In genomic region chr4:133345702-133346101, GRCm38 (mm10) we compare ENCODE assay signal across 13 mouse cellular contexts. TPM values are rescaled to one million over a fixed set of nuclear protein-coding genes. Genes with fewer than 3 reads are reported as not detected.
A peak's percentile ranks its signal among the peaks of the same experiment; 100 is the strongest.
DNase-seq lines count a peak whose midpoint lies in the region; ATAC-seq and TF ChIP-seq lines count a peak whose summit lies in the region.
"Had no signal": no experiment of that assay in that cellular context is flagged by ENCODE, and none has a peak within 500 bp of the region (broad histone marks: within the 10 kb centered on the region; RNA-seq: fewer than 3 reads in every experiment).

No protein-coding gene starts in this region.

- no peaks in the 10 kb centered on the region for H3K27me3 ChIP-seq in heart, adult 2 months (ENCODE audit: control insufficient read depth, insufficient read depth, low read length)
- peaks cover 3% of the 10 kb centered on the region; the same call in 1 of the 2 replicates for H3K27me3 ChIP-seq in liver, postnatal 0 days (ENCODE audit: insufficient read depth, low read length)
- H3K27me3 ChIP-seq in liver, embryonic 11.5 days (replicated peaks; ENCODE audit: control insufficient read depth, insufficient read depth, low read length): no peaks in the 10 kb centered on the region; the same call in 1 of the 2 replicates
- H3K27me3 ChIP-seq in splenic B cell, adult 2 months (ENCODE audit: control insufficient read depth, insufficient read depth, low read length, poor library complexity, severe bottlenecking): no peaks in the 10 kb centered on the region

- H3K4me2 ChIP-seq in liver, postnatal 0 days (ENCODE audit: low read depth, low read length): no peak overlapping the region
- H3K4me2 ChIP-seq in liver, embryonic 11.5 days: no peak overlapping the region
- H3K4me2 ChIP-seq: hindbrain, embryonic 12.5 days had no signal

- H3K79me2 ChIP-seq in heart, adult 2 months (replicated peaks; ENCODE audit: control insufficient read depth, insufficient read depth, low read length): no peaks in the 10 kb centered on the region

- no peak for ATAC-seq in liver, postnatal 0 days
- no peak for ATAC-seq in liver, embryonic 11.5 days (replicated peaks; ENCODE audit: low FRiP score)

- H3K9ac ChIP-seq in heart, adult 2 months (ENCODE audit: low read depth, low read length): no peak overlapping the region
- no peak overlapping the region for H3K9ac ChIP-seq in liver, postnatal 0 days (replicated peaks)
- H3K9ac ChIP-seq in liver, embryonic 11.5 days (ENCODE audit: low read depth, low read length): no peak overlapping the region
- H3K9ac ChIP-seq: hindbrain, embryonic 12.5 days had no signal

- no peaks in the 10 kb centered on the region for H3K4me1 ChIP-seq in heart, adult 2 months (ENCODE audit: control insufficient read depth, insufficient read depth, low read length)
- H3K4me1 ChIP-seq in liver, postnatal 0 days (ENCODE audit: insufficient read depth): no peaks in the 10 kb centered on the region
- no peaks in the 10 kb centered on the region for H3K4me1 ChIP-seq in liver, embryonic 11.5 days (replicated peaks; ENCODE audit: control insufficient read depth, insufficient read depth, low read length)
- H3K4me1 ChIP-seq: heart, embryonic 10.5 days; hindbrain, embryonic 12.5 days; midbrain, embryonic 10.5 days had no signal

- peak; percentile 21; the same call in 1 of the 2 replicates for TF ChIP-seq CTCF in heart, adult 2 months (IDR thresholded peaks at IDR 0.05)
- TF ChIP-seq CTCF in liver, postnatal 0 days (IDR thresholded peaks at IDR 0.05; ENCODE audit: low read depth): peak; percentile 61

- WGBS in heart, adult 2 months: 85% methylated on average over 6 of the region's 6 CpGs
- 80% methylated on average over 6 of the region's 6 CpGs for WGBS in liver, postnatal 0 days (ENCODE audit: insufficient replicate concordance)
- WGBS in liver, embryonic 11.5 days: 80% methylated on average over 6 of the region's 6 CpGs

- DNase-seq in heart, adult 2 months: no peak
- no peak for DNase-seq in heart, adult 8-10 months (ENCODE audit: low spot score)
- DNase-seq in liver, postnatal 0 days: no peak
- no peak for DNase-seq in liver, embryonic 11.5 days (ENCODE audit: low spot score)
- DNase-seq in R1 (ENCODE audit: low read depth, low spot score): peak; percentile 43
- DNase-seq in splenic B cell, adult 2 months (ENCODE audit: low read depth, low spot score): peak; percentile 18
- DNase-seq in heart, postnatal 10 days: no peak
- no peak for DNase-seq in spleen, postnatal 14 days (ENCODE audit: low spot score in 2 of 2)
- DNase-seq: lung, adult 2 months had no signal

- intact Hi-C loops in heart, adult 2 months (cut with DNase I): no loop called here
- intact Hi-C loops in heart, postnatal 10 days (cut with DNase I): loop anchor here (1.0 kb wide), 1 partner anchor 35 kb away; no protein-coding TSS in a partner anchor

- H3K36me3 ChIP-seq in heart, adult 2 months (ENCODE audit: control insufficient read depth, insufficient read depth, low read length): no peaks in the 10 kb centered on the region
- no peaks in the 10 kb centered on the region for H3K36me3 ChIP-seq in liver, postnatal 0 days (replicated peaks; ENCODE audit: insufficient read depth, low read length)
- H3K36me3 ChIP-seq in liver, embryonic 11.5 days (ENCODE audit: control insufficient read depth, insufficient read depth, low read length): no peaks in the 10 kb centered on the region
- H3K36me3 ChIP-seq in splenic B cell, adult 2 months (ENCODE audit: control insufficient read depth, insufficient read depth, low read length, poor library complexity, severe bottlenecking): no peaks in the 10 kb centered on the region
- H3K36me3 ChIP-seq: heart, embryonic 10.5 days; hindbrain, embryonic 12.5 days; midbrain, embryonic 10.5 days had no signal

- no peak for TF ChIP-seq POLR2A in heart, adult 2 months (IDR thresholded peaks at IDR 0.05; ENCODE audit: insufficient read depth, low read depth, low read length)

- H3K4me3 ChIP-seq in heart, adult 2 months: no peak overlapping the region
- H3K4me3 ChIP-seq in liver, postnatal 0 days (ENCODE audit: low read depth, low read length): no peak overlapping the region
- H3K4me3 ChIP-seq in liver, embryonic 11.5 days (ENCODE audit: low read depth, low read length): no peak overlapping the region
- H3K4me3 ChIP-seq: heart, embryonic 10.5 days; hindbrain, embryonic 12.5 days; midbrain, embryonic 10.5 days; myocyte had no signal

- no peak for TF ChIP-seq EP300 in heart, adult 2 months (IDR thresholded peaks at IDR 0.05; ENCODE audit: insufficient read depth, low read depth, low read length)
- TF ChIP-seq EP300 in liver, postnatal 0 days (IDR thresholded peaks at IDR 0.05; ENCODE audit: low read depth): no peak

- no peak overlapping the region for H3K27ac ChIP-seq in heart, adult 2 months
- H3K27ac ChIP-seq in liver, postnatal 0 days (ENCODE audit: low read depth): no peak overlapping the region
- no peak overlapping the region for H3K27ac ChIP-seq in liver, embryonic 11.5 days (ENCODE audit: low read depth, low read length)
- H3K27ac ChIP-seq: heart, embryonic 10.5 days; hindbrain, embryonic 12.5 days; midbrain, embryonic 10.5 days had no signal

- H3K9me3 ChIP-seq in liver, postnatal 0 days (ENCODE audit: low read length): no peaks in the 10 kb centered on the region
- no peaks in the 10 kb centered on the region for H3K9me3 ChIP-seq in liver, embryonic 11.5 days (ENCODE audit: control insufficient read depth, low read length)
- H3K9me3 ChIP-seq: heart, embryonic 10.5 days; hindbrain, embryonic 12.5 days; midbrain, embryonic 10.5 days had no signal

RNA-seq across cellular contexts. Expression of gene Wdtc1, which starts 7.6 kb away (rescaled TPM):
- 10 to 100 TPM; 73.6 to 96.1 TPM for total RNA-seq in heart, adult 2 months (2021)
- 61.8 and 65.1 TPM in 2 replicates for polyA plus RNA-seq in heart, adult 2 months (2012; rRNA removed)
- total RNA-seq in heart, adult 8-10 months (2022): 10 to 100 TPM; 77.3 to 94.3 (median 79.2) TPM
- polyA plus RNA-seq in liver, postnatal 0 days (2015; fragmentation: Nextera tagmentation; extraction: Ambion mirVana): 5.3 and 5.5 TPM in 2 replicates
- 14.0 and 14.5 TPM in 2 replicates for polyA plus RNA-seq in liver, embryonic 11.5 days (2014; fragmentation: Nextera tagmentation; extraction: Ambion mirVana)
- total RNA-seq in heart, postnatal 10 days (2021): 10 to 100 TPM; 55.3 to 58.8 TPM

RNA-seq across cellular contexts. Expression of gene Slc9a1, which starts 23.8 kb away (rescaled TPM):
- total RNA-seq in heart, adult 2 months (2021): 10 to 100 TPM; 17.0 to 17.4 TPM
- polyA plus RNA-seq in heart, adult 2 months (2012; rRNA removed): 21.4 and 21.5 TPM in 2 replicates
- 10 to 100 TPM; 16.0 to 21.9 (median 16.5) TPM for total RNA-seq in heart, adult 8-10 months (2022)
- polyA plus RNA-seq in liver, postnatal 0 days (2015; fragmentation: Nextera tagmentation; extraction: Ambion mirVana): 1.8 TPM in 2 replicates
- polyA plus RNA-seq in liver, embryonic 11.5 days (2014; fragmentation: Nextera tagmentation; extraction: Ambion mirVana): 6.9 and 7.7 TPM in 2 replicates
- 10 to 100 TPM; 21.4 to 24.2 TPM for total RNA-seq in heart, postnatal 10 days (2021)

Comparison
In these comparisons a context has a peak if more than half of its experiments do, and no peak if none do; other contexts are left out.
1. DNase-seq: peak in R1 (single experiment) and splenic B cell, adult 2 months (single experiment); none in heart, adult 2 months (0 of 2), heart, adult 8-10 months (single experiment), liver, postnatal 0 days (single experiment), liver, embryonic 11.5 days (single experiment), heart, postnatal 10 days (0 of 2) and spleen, postnatal 14 days (0 of 2).